Mouse (Mus musculus): ENCODE results near the gene Exoc3.

- no peak for TF ChIP-seq CTCF (IDR thresholded peaks at IDR 0.05; ENCODE audit: borderline replicate concordance, insufficient read depth, low read length)
- TF ChIP-seq POLR2A (IDR thresholded peaks at IDR 0.05; ENCODE audit: low read depth, low read length): no peak
Measured at GRCm38 (mm10) chr13:74145983-74146622, 62.4 kb downstream of the Exoc3 start.
